Mouse (Mus musculus): Measurements from ENCODE around the gene Plcl1. TPM values are rescaled to one million over a fixed set of nuclear protein-coding genes. Genes with fewer than 3 reads are reported as not detected.
A peak's percentile ranks its signal among the peaks of the same experiment; 100 is the strongest.

Gene Plcl1
- polyA plus RNA-seq, 1 experiment from 2014 or later: 1.7 TPM

DNA sequence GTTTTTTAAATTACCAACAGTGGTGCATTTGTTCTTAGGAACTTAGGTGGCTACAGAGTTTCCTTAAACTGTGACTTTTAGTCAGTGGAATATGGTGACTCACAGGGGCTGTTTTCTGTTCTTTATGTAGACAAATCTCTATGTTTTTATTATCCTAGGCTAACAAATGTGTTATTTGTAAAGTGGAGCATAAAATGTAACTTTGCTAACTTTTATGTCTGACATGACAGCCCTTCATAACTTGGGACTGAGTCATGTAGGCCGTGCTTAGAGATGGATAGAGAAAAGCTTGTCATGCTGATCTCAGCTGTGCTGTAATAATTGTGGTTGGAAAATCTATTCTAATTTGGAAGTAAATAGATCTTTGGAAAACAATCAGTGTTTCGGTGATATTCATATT is 23.3 kb downstream of the Plcl1 start:
- Histone ChIP-seq H3K4me3 (ENCODE audit: low read depth, low read length) (no peak overlapping the region), H3K4me2 (no peak overlapping the region), H3K4me1 (ENCODE audit: control insufficient read depth, insufficient read depth, low read length) (no peaks in the 10 kb centered on the region), H3K27ac (ENCODE audit: low read depth, low read length) (no peak overlapping the region), H3K9ac (ENCODE audit: low read length) (no peak overlapping the region), H3K9me3 (ENCODE audit: control insufficient read depth, low read length) (no peaks in the 10 kb centered on the region), H3K27me3 (ENCODE audit: control insufficient read depth, insufficient read depth, low read length) (no peaks in the 10 kb centered on the region), H3K36me3 (ENCODE audit: control insufficient read depth, insufficient read depth, low read length) (no peaks in the 10 kb centered on the region)
- ATAC-seq (ENCODE audit: low FRiP score) (no peak), DNase-seq (ENCODE audit: low spot score, missing footprints) (peak; percentile 37)
- WGBS: 94% methylated on average over 2 of the region's 2 CpGs

DNA sequence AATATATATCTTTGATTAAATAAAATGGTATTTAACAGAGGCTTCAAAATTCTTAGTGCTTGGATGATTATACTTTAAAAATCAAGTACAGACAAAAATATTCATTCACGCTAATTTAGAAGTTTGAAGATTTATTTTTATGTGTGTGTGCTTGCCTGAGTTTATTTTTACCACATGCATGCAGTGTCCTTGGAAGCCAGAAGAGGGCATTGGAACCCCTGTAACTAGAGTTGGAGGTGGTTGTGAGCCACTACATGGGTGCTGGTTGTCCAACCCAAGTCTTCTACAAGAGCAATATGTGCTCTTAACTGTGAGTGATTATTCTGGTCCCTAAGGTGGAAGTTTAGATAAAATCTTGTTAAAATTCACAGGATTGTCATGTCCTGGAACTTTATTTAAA is 24.0 kb downstream of the Plcl1 start:
- H3K36me3 ChIP-seq (ENCODE audit: control insufficient read depth, insufficient read depth, low read length): no peaks in the 10 kb centered on the region
- H3K4me1 ChIP-seq (ENCODE audit: control insufficient read depth, insufficient read depth, low read length): no peaks in the 10 kb centered on the region
- H3K9me3 ChIP-seq (ENCODE audit: control insufficient read depth, low read length): no peaks in the 10 kb centered on the region
- no peak for ATAC-seq (ENCODE audit: low FRiP score)
- DNase-seq (ENCODE audit: low spot score, missing footprints): peak; percentile 26
- H3K4me2 ChIP-seq: no peak overlapping the region
- no peak overlapping the region for H3K9ac ChIP-seq (ENCODE audit: low read length)
- no peak overlapping the region for H3K27ac ChIP-seq (ENCODE audit: low read depth, low read length)
- H3K27me3 ChIP-seq (ENCODE audit: control insufficient read depth, insufficient read depth, low read length): no peaks in the 10 kb centered on the region
- no peak overlapping the region for H3K4me3 ChIP-seq (ENCODE audit: low read depth, low read length)
- 92% methylated on average over 1 of the region's 1 CpGs for WGBS

- Histone ChIP-seq H3K9ac (ENCODE audit: low read length) (no peak overlapping the region), H3K4me2 (no peak overlapping the region), H3K36me3 (ENCODE audit: control insufficient read depth, insufficient read depth, low read length) (no peaks in the 10 kb centered on the region), H3K4me1 (ENCODE audit: control insufficient read depth, insufficient read depth, low read length) (no peaks in the 10 kb centered on the region), H3K27me3 (ENCODE audit: control insufficient read depth, insufficient read depth, low read length) (no peaks in the 10 kb centered on the region), H3K9me3 (ENCODE audit: control insufficient read depth, low read length) (no peaks in the 10 kb centered on the region), H3K4me3 (ENCODE audit: low read depth, low read length) (no peak overlapping the region), H3K27ac (ENCODE audit: low read depth, low read length) (no peak overlapping the region)
- 96% methylated on average over 3 of the region's 3 CpGs for WGBS
- no peak for DNase-seq (ENCODE audit: low spot score, missing footprints)
- no peak for ATAC-seq (ENCODE audit: low FRiP score)
Measured at GRCm38 (mm10) chr1:55430587-55430986, 24.9 kb downstream of the Plcl1 start.

DNA sequence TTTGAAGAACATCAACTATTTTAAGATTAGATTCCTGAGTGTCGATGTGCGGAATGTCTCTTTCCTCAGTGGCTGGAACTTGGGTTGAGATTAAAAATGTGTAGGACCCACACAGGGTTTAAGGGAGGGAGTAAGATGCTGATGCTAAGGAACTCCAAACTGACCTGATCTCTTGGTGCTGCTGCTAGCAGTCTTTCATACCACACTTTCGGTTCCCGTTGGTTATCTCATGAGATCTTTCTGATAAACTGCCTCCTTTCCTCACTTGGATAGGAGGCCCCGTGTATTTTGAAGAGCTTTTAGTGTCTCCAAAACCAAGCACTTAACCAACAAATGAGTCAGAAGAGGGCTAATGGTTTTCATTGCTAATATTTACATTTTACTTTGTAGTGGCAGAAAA is 30.9 kb downstream of the Plcl1 start:
- Histone ChIP-seq H3K4me1 (ENCODE audit: control insufficient read depth, insufficient read depth, low read length) (no peaks in the 10 kb centered on the region; the same call in 1 of the 2 replicates), H3K27ac (ENCODE audit: low read depth, low read length) (no peak overlapping the region), H3K4me2 (no peak overlapping the region), H3K9ac (ENCODE audit: low read length) (no peak overlapping the region), H3K4me3 (ENCODE audit: low read depth, low read length) (no peak overlapping the region), H3K36me3 (ENCODE audit: control insufficient read depth, insufficient read depth, low read length) (no peaks in the 10 kb centered on the region), H3K9me3 (ENCODE audit: control insufficient read depth, low read length) (no peaks in the 10 kb centered on the region), H3K27me3 (ENCODE audit: control insufficient read depth, insufficient read depth, low read length) (no peaks in the 10 kb centered on the region)
- ATAC-seq (ENCODE audit: low FRiP score) (no peak), DNase-seq (ENCODE audit: low spot score, missing footprints) (no peak)
- 84% methylated on average over 5 of the region's 5 CpGs for WGBS

- Histone ChIP-seq H3K4me3 (ENCODE audit: low read depth, low read length) (no peak overlapping the region), H3K27ac (ENCODE audit: low read depth, low read length) (no peak overlapping the region), H3K4me2 (no peak overlapping the region), H3K9ac (ENCODE audit: low read length) (no peak overlapping the region), H3K4me1 (ENCODE audit: control insufficient read depth, insufficient read depth, low read length) (no peaks in the 10 kb centered on the region; the same call in 1 of the 2 replicates), H3K9me3 (ENCODE audit: control insufficient read depth, low read length) (no peaks in the 10 kb centered on the region), H3K27me3 (ENCODE audit: control insufficient read depth, insufficient read depth, low read length) (no peaks in the 10 kb centered on the region), H3K36me3 (ENCODE audit: control insufficient read depth, insufficient read depth, low read length) (no peaks in the 10 kb centered on the region)
- 82% methylated on average over 8 of the region's 8 CpGs for WGBS
- no peak for ATAC-seq (ENCODE audit: low FRiP score)
- DNase-seq (ENCODE audit: low spot score, missing footprints): no peak
Measured at GRCm38 (mm10) chr1:55437095-55437494, 31.4 kb downstream of the Plcl1 start.

GRCm38 (mm10) chr1:55438617-55439016 is 32.9 kb downstream of the Plcl1 start:
- Histone ChIP-seq H3K36me3 (ENCODE audit: control insufficient read depth, insufficient read depth, low read length) (no peaks in the 10 kb centered on the region), H3K4me3 (ENCODE audit: low read depth, low read length) (no peak overlapping the region), H3K9ac (ENCODE audit: low read length) (no peak overlapping the region), H3K4me1 (ENCODE audit: control insufficient read depth, insufficient read depth, low read length) (no peaks in the 10 kb centered on the region; the same call in 1 of the 2 replicates), H3K27me3 (ENCODE audit: control insufficient read depth, insufficient read depth, low read length) (no peaks in the 10 kb centered on the region), H3K9me3 (ENCODE audit: control insufficient read depth, low read length) (no peaks in the 10 kb centered on the region), H3K4me2 (no peak overlapping the region), H3K27ac (ENCODE audit: low read depth, low read length) (no peak overlapping the region)
- DNase-seq (ENCODE audit: low spot score, missing footprints): no peak
- 87% methylated on average over 4 of the region's 4 CpGs for WGBS
- no peak for ATAC-seq (ENCODE audit: low FRiP score)

- Histone ChIP-seq H3K9me3 (ENCODE audit: control insufficient read depth, low read length) (no peaks in the 10 kb centered on the region), H3K4me2 (no peak overlapping the region), H3K9ac (ENCODE audit: low read length) (no peak overlapping the region), H3K36me3 (ENCODE audit: control insufficient read depth, insufficient read depth, low read length) (no peaks in the 10 kb centered on the region), H3K27me3 (ENCODE audit: control insufficient read depth, insufficient read depth, low read length) (no peaks in the 10 kb centered on the region), H3K27ac (ENCODE audit: low read depth, low read length) (no peak overlapping the region), H3K4me1 (ENCODE audit: control insufficient read depth, insufficient read depth, low read length) (no peaks in the 10 kb centered on the region), H3K4me3 (ENCODE audit: low read depth, low read length) (no peak overlapping the region)
- DNase-seq (ENCODE audit: low spot score, missing footprints): no peak
- no peak for ATAC-seq (ENCODE audit: low FRiP score)
- 91% methylated on average over 6 of the region's 6 CpGs for WGBS
Measured at GRCm38 (mm10) chr1:55445043-55445688, 39.4 kb downstream of the Plcl1 start.

- no peaks in the 10 kb centered on the region for H3K4me1 ChIP-seq (ENCODE audit: control insufficient read depth, insufficient read depth, low read length)
- no peak for DNase-seq (ENCODE audit: low spot score, missing footprints)
- no peaks in the 10 kb centered on the region for H3K9me3 ChIP-seq (ENCODE audit: control insufficient read depth, low read length)
- ATAC-seq (ENCODE audit: low FRiP score): no peak
- no peak overlapping the region for H3K4me3 ChIP-seq (ENCODE audit: low read depth, low read length)
- H3K4me2 ChIP-seq: no peak overlapping the region
- H3K27me3 ChIP-seq (ENCODE audit: control insufficient read depth, insufficient read depth, low read length): no peaks in the 10 kb centered on the region
- no peaks in the 10 kb centered on the region for H3K36me3 ChIP-seq (ENCODE audit: control insufficient read depth, insufficient read depth, low read length)
- H3K9ac ChIP-seq (ENCODE audit: low read length): no peak overlapping the region
- no peak overlapping the region for H3K27ac ChIP-seq (ENCODE audit: low read depth, low read length)
- WGBS: 77% methylated on average over 3 of the region's 3 CpGs
Measured at GRCm38 (mm10) chr1:55445689-55446044, 39.9 kb downstream of the Plcl1 start.

DNA sequence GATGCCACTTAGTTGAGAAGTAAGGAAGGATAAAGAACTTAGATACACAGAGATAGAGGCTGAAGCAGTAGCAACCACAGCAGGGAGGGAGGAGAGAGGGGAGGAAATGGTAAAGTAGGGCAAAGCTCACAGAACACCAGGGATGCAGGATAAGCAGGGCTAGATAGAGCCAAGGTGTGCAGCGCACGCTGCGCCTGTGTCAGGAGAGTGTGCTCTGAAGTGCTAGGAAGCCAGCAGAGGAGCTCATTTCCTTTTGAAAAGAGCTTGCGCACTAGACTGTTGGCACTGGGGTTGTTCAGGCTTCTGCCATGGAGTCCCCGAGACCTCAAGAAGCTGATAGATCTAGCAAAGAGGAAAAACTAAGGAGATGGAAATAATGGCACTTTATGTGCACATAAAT is 40.6 kb downstream of the Plcl1 start:
- Histone ChIP-seq H3K9me3 (ENCODE audit: control insufficient read depth, low read length) (no peaks in the 10 kb centered on the region), H3K9ac (ENCODE audit: low read length) (no peak overlapping the region), H3K36me3 (ENCODE audit: control insufficient read depth, insufficient read depth, low read length) (no peaks in the 10 kb centered on the region), H3K4me3 (ENCODE audit: low read depth, low read length) (no peak overlapping the region), H3K4me2 (no peak overlapping the region), H3K27me3 (ENCODE audit: control insufficient read depth, insufficient read depth, low read length) (no peaks in the 10 kb centered on the region), H3K27ac (ENCODE audit: low read depth, low read length) (no peak overlapping the region), H3K4me1 (ENCODE audit: control insufficient read depth, insufficient read depth, low read length) (no peaks in the 10 kb centered on the region)
- DNase-seq (ENCODE audit: low spot score, missing footprints) (no peak), ATAC-seq (ENCODE audit: low FRiP score) (no peak)
- WGBS: 91% methylated on average over 5 of the region's 5 CpGs

Data from midbrain, embryonic 11.5 days (tissue).